In the genomic region with DNA sequence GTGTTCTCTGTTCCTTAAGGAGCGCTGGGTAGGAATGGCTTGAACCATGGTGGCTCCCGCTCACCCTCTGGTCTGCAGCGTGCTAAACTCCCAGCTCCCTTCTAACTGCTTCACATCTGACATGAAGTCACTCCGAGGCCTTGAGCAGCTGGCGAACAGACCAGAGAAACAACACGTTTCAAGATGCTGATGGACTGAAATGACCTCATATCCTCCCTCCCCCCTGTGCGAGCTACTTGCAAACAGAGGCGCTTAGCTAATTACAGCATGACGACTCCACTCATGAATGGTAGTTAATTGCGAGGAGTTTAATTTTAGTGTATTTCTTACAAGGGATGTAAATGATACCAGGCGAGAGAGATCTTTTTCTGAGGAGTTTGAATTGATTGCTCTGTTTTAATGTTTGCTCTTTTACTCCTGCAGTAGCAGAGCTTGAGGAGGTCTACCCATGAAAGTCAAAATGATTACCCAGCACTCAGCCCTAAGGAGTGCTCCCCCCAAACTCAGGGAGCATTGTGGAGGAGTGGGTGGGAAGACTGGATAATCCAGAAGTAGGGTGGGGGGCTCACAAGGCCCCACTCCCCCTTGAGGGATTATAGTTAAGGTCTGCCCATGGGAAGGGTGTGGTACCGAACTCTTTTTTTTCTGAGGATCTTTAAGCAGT, we compare ENCODE assay signal across 12 mouse cellular contexts.
DNase-seq lines count a peak whose midpoint lies in the region; ATAC-seq and TF ChIP-seq lines count a peak whose summit lies in the region.
"Had no signal": no experiment of that assay in that cellular context is flagged by ENCODE, and none has a peak within 500 bp of the region (broad histone marks: within the 10 kb centered on the region; RNA-seq: fewer than 3 reads in every experiment).

No protein-coding gene starts in this region.

- no peaks in the 10 kb centered on the region for H3K27me3 ChIP-seq in heart, embryonic 10.5 days (ENCODE audit: insufficient read depth, poor library complexity, severe bottlenecking)
- no peaks in the 10 kb centered on the region for H3K27me3 ChIP-seq in midbrain, postnatal 0 days (ENCODE audit: insufficient read depth, low read length)
- H3K27me3 ChIP-seq in midbrain, embryonic 14.5 days (ENCODE audit: control insufficient read depth, insufficient read depth, low read length): no peaks in the 10 kb centered on the region
- no peaks in the 10 kb centered on the region for H3K27me3 ChIP-seq in forebrain, embryonic 16.5 days (replicated peaks; ENCODE audit: control insufficient read depth, insufficient read depth, low read length)
- no peaks in the 10 kb centered on the region for H3K27me3 ChIP-seq in limb, embryonic 14.5 days (ENCODE audit: control insufficient read depth, insufficient read depth, low read length)
- H3K27me3 ChIP-seq: intestine, embryonic 15.5 days; lung, embryonic 15.5 days; Patski had no signal

- H3K4me3 ChIP-seq in heart, embryonic 10.5 days: no peak overlapping the region
- H3K4me3 ChIP-seq in midbrain, postnatal 0 days (ENCODE audit: low read depth, low read length): no peak overlapping the region
- no peak overlapping the region for H3K4me3 ChIP-seq in midbrain, embryonic 14.5 days (replicated peaks; ENCODE audit: low read depth, low read length)
- H3K4me3 ChIP-seq in forebrain, embryonic 16.5 days (replicated peaks; ENCODE audit: low read length): no peak overlapping the region
- H3K4me3 ChIP-seq in limb, embryonic 14.5 days (replicated peaks; ENCODE audit: low read length): no peak overlapping the region
- H3K4me3 ChIP-seq: intestine, embryonic 15.5 days; lung, embryonic 15.5 days had no signal

- no peak overlapping the region for H3K9ac ChIP-seq in midbrain, postnatal 0 days (replicated peaks; ENCODE audit: low read length, poor library complexity, severe bottlenecking)
- H3K9ac ChIP-seq in midbrain, embryonic 14.5 days (replicated peaks; ENCODE audit: low read length): no peak overlapping the region
- no peak overlapping the region; the same call in 1 of the 2 replicates for H3K9ac ChIP-seq in forebrain, embryonic 16.5 days (replicated peaks; ENCODE audit: low read depth, low read length)
- H3K9ac ChIP-seq in limb, embryonic 14.5 days (ENCODE audit: low read depth, low read length, severe bottlenecking): no peak overlapping the region
- H3K9ac ChIP-seq: intestine, embryonic 15.5 days; lung, embryonic 15.5 days had no signal

- H3K4me2 ChIP-seq in midbrain, postnatal 0 days (ENCODE audit: low read depth, low read length, poor library complexity, severe bottlenecking): no peak overlapping the region
- H3K4me2 ChIP-seq in midbrain, embryonic 14.5 days (ENCODE audit: low read length): no peak overlapping the region
- no peak overlapping the region for H3K4me2 ChIP-seq in forebrain, embryonic 16.5 days (ENCODE audit: low read length)
- H3K4me2 ChIP-seq in limb, embryonic 14.5 days (replicated peaks; ENCODE audit: low read depth, low read length, severe bottlenecking): no peak overlapping the region
- H3K4me2 ChIP-seq: intestine, embryonic 15.5 days; lung, embryonic 15.5 days had no signal

- no peak overlapping the region for H3K27ac ChIP-seq in heart, embryonic 10.5 days
- no peak overlapping the region for H3K27ac ChIP-seq in midbrain, postnatal 0 days (ENCODE audit: low read depth, low read length)
- H3K27ac ChIP-seq in midbrain, embryonic 14.5 days (replicated peaks; ENCODE audit: low read depth, low read length): no peak overlapping the region
- H3K27ac ChIP-seq in forebrain, embryonic 16.5 days (ENCODE audit: low read length): peak overlapping the region; percentile 36; the same call in 1 of the 2 replicates
- H3K27ac ChIP-seq in limb, embryonic 14.5 days (replicated peaks; ENCODE audit: low read depth, low read length): no peak overlapping the region
- H3K27ac ChIP-seq: intestine, embryonic 15.5 days; lung, embryonic 15.5 days had no signal

- no peak for TF ChIP-seq CTCF in midbrain, postnatal 0 days (IDR thresholded peaks at IDR 0.05)

- H3K4me1 ChIP-seq in heart, embryonic 10.5 days: no peaks in the 10 kb centered on the region
- no peaks in the 10 kb centered on the region for H3K4me1 ChIP-seq in midbrain, postnatal 0 days (ENCODE audit: insufficient read depth, low read length)
- H3K4me1 ChIP-seq in midbrain, embryonic 14.5 days (ENCODE audit: control insufficient read depth, insufficient read depth, low read length): no peaks in the 10 kb centered on the region
- H3K4me1 ChIP-seq in forebrain, embryonic 16.5 days (replicated peaks; ENCODE audit: control insufficient read depth, insufficient read depth, low read length): peaks cover 24% of the 10 kb centered on the region
- H3K4me1 ChIP-seq in limb, embryonic 14.5 days (ENCODE audit: control insufficient read depth, insufficient read depth, low read length): no peaks in the 10 kb centered on the region
- H3K4me1 ChIP-seq: intestine, embryonic 15.5 days; lung, embryonic 15.5 days had no signal

- 71% methylated on average over 12 of the region's 12 CpGs for WGBS in heart, embryonic 10.5 days
- 74% methylated on average over 12 of the region's 12 CpGs for WGBS in midbrain, postnatal 0 days
- 79% methylated on average over 12 of the region's 12 CpGs for WGBS in midbrain, embryonic 14.5 days
- WGBS in forebrain, embryonic 16.5 days: 31% methylated on average over 12 of the region's 12 CpGs
- 44% methylated on average over 12 of the region's 12 CpGs for WGBS in limb, embryonic 14.5 days

- no peak for ATAC-seq in midbrain, postnatal 0 days (ENCODE audit: low FRiP score)
- ATAC-seq in midbrain, embryonic 14.5 days (ENCODE audit: low FRiP score, low TSS enrichment): no peak
- peak; percentile 79 for ATAC-seq in forebrain, embryonic 16.5 days
- ATAC-seq in limb, embryonic 14.5 days (ENCODE audit: low FRiP score, low read depth): peak; percentile 29; the same call in 1 of the 2 replicates
- ATAC-seq: intestine, embryonic 15.5 days; Patski had no signal

- peak; percentile 97 for DNase-seq in heart, adult 11 months
- DNase-seq in heart, embryonic 10.5 days (ENCODE audit: low spot score): no peak
- DNase-seq in midbrain, postnatal 0 days (ENCODE audit: low spot score): peak; percentile 32
- DNase-seq in midbrain, embryonic 14.5 days: no peak
- no peak for DNase-seq in limb, embryonic 14.5 days (ENCODE audit: low spot score)
- no peak for DNase-seq in retina, postnatal 1 day
- DNase-seq in lung, postnatal 36 days: no peak
- DNase-seq: gastrocnemius, postnatal 10 days had no signal

- no peak for TF ChIP-seq POLR2A in limb, embryonic 14.5 days (IDR thresholded peaks at IDR 0.05; ENCODE audit: borderline replicate concordance, extremely low read depth, insufficient read depth, insufficient read length)

- H3K9me3 ChIP-seq in heart, embryonic 10.5 days: no peaks in the 10 kb centered on the region
- H3K9me3 ChIP-seq in midbrain, postnatal 0 days (ENCODE audit: low read length): no peaks in the 10 kb centered on the region
- no peaks in the 10 kb centered on the region for H3K9me3 ChIP-seq in midbrain, embryonic 14.5 days (ENCODE audit: control insufficient read depth, low read length)
- H3K9me3 ChIP-seq in forebrain, embryonic 16.5 days (ENCODE audit: control insufficient read depth, low read length): no peaks in the 10 kb centered on the region
- H3K9me3 ChIP-seq in limb, embryonic 14.5 days (ENCODE audit: control insufficient read depth, low read length): no peaks in the 10 kb centered on the region
- H3K9me3 ChIP-seq: intestine, embryonic 15.5 days; lung, embryonic 15.5 days had no signal

- peaks cover 85% of the 10 kb centered on the region for H3K36me3 ChIP-seq in heart, embryonic 10.5 days
- peaks cover 47% of the 10 kb centered on the region for H3K36me3 ChIP-seq in midbrain, postnatal 0 days (ENCODE audit: insufficient read depth, low read length)
- H3K36me3 ChIP-seq in midbrain, embryonic 14.5 days (ENCODE audit: control insufficient read depth, insufficient read depth, low read length): peaks cover 73% of the 10 kb centered on the region
- peaks cover 8% of the 10 kb centered on the region; the same call in 1 of the 2 replicates for H3K36me3 ChIP-seq in forebrain, embryonic 16.5 days (ENCODE audit: control insufficient read depth, insufficient read depth)
- peaks cover 84% of the 10 kb centered on the region for H3K36me3 ChIP-seq in limb, embryonic 14.5 days (ENCODE audit: control insufficient read depth, insufficient read depth, low read length)

Comparison
In these comparisons a context has a peak if more than half of its experiments do, and no peak if none do; other contexts are left out.
1. DNase-seq: peak in heart, adult 11 months (single experiment) and midbrain, postnatal 0 days (single experiment); none in heart, embryonic 10.5 days (single experiment), midbrain, embryonic 14.5 days (single experiment), limb, embryonic 14.5 days (single experiment), retina, postnatal 1 day (single experiment) and lung, postnatal 36 days (single experiment).
2. ATAC-seq: peak in forebrain, embryonic 16.5 days (single experiment) and limb, embryonic 14.5 days (single experiment); none in midbrain, postnatal 0 days (single experiment) and midbrain, embryonic 14.5 days (single experiment).